Mouse (Mus musculus) heart, adult 8-10 months (tissue): ENCODE measurements around the gene AC124108.1. TPM values are rescaled to one million over a fixed set of nuclear protein-coding genes. Genes with fewer than 3 reads are reported as not detected.

ENCODE experiments used
- DNase-seq: peaks from one replicate; pipeline ENCODE4 v3.0.0; 2022; ENCODE audit warnings: low spot score
- total RNA-seq, 4 experiments: library from RNA; stranded (reverse); gene quantifications; 2 replicates each; pipeline ENCODE4 v1.2.4; 2022

Gene AC124108.1
- total RNA-seq, 4 experiments from 2014 or later, result 0.09 TPM; not detected in 3

DNA sequence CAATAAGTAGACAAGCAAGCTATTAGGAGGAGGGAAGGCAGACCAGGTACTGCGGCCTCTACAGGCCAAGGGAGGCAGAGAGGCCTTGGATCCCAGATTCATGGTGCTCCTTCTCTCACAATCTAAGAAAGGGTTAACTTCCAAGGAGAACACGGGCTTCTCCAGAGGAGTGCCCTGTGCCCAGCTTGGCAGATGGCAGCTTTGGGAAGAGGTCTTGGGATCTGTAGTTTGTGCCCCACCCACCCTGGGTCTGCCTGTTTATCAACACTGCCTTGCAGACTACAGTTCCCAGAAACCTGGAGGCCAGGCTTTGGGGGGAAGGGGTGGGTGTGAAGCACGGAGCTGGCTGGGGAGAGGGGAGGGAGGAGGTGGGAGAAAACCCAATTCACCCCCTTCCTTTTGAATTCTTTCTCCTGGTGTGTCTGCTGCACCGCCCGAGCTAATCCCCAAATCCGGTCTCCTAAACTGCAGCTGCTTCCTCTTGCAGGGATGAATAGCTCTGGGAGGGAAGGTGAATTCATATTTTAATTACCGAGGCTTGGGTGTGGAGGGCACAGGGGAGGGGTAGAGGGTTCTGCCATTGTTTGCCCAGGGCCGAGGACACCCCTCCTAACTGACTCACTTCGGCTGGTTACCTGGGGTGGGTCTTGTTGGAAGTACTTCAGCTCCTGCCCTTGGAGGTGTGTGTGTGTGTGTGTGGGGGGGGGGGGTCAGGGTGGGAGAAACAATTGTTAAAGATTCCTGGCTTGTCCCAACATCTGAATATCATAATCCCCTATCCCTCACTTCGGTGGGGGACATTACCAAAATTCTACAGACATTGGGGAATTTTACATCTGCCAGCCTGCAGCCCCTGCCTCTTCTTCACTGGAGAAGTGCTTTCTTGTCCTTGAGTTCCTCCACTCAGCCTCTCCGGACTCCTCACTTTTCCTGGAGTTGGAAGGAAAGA lies 9.6 kb downstream of the AC124108.1 start:
- DNase-seq, result no peak

DNA sequence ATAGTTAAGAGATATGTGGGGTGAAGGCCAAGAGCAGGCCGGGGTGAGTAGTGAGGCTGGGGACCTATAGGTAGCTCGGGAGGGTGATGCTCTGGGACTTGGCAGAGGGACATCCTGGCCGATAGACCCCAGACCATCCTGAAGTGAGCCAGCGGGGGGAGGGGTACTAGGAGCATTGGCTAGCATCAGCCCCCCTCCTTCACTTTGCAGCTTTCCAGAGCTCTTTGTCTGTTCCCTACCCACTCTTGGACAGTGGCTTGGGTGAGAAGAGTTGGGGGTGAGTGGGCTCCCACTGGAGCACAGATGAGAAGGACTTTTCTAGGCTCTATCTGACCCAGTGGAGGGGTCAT lies 10.2 kb downstream of the AC124108.1 start:
- no peak for DNase-seq

DNA sequence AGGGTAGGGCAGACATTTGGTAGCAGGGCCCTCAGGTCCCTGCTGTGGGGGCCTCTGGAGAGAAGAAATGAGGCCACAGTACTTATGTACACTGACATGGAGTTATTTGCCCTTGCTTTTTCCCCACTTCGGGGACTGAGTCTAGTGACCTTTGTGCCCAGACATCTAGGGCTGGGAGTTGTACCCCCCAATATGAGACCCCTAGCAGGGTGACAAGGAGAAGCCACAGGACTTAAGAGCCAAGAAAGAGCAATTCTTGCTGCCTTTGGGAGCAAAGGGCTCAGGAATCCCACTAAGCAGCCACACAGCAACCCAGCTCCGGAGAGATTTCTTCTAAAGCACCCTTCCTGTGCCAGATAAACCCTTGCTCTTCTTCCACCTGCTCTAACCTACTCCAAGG lies 10.7 kb downstream of the AC124108.1 start:
- no peak for DNase-seq

DNA sequence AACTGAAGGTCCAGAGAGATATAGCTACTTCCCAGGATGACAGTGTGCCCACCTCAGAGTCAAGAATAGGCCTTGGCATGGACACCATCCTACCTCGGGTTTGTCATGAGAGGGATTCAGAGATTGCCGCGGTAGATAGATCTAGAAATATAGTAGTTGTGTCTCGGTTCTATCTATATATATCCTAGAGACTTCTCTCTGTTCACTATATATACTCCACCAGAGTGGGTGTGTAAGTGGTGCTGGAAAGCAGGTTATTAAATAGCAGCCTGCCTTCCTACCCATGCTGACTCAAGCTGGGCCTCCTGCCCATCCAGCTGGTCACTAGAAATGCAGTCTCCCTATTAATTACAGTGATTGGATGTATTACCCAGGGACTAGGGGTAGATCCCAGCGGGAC lies 11.5 kb downstream of the AC124108.1 start:
- DNase-seq, result no peak

DNA sequence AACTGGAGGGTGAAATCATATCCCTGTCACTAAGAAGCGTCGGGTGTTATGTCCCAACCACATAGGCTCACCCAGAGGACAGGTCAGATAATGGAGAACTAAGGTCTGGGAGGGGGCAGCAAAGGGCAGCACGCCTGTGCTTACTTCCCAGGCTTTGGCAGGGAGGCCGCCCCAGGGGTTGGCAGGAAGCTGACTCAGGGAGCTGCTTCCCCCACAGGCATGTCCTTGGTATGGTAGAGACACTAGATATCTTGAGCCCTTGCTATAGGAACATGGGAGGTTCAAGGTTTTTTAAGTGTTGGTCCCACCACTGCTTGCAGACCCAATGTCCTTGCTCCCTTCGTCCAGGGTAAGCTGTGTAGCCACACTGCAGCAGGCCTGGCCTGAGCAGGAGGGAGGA lies 14.7 kb downstream of the AC124108.1 start:
- DNase-seq, result no peak

DNA sequence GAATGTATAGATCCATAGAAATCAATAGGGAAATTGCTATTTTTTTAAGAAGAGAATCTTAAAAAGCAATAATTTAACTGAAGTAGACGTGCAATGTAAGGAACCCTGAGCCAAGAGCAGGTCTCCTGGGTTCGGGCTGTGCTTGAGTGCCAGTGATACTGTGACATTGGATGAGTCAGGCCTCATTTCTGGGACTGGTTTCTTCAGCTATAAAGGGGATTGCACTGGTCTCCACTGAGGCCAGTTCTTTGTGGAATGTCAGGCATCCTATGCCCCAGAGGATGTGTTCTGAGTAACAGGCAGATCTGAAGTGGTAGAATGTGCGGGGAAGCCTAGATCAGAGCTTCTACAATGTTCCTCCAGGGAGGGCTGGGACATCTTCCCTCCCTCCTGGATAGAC lies 15.6 kb downstream of the AC124108.1 start:
- no peak for DNase-seq

DNA sequence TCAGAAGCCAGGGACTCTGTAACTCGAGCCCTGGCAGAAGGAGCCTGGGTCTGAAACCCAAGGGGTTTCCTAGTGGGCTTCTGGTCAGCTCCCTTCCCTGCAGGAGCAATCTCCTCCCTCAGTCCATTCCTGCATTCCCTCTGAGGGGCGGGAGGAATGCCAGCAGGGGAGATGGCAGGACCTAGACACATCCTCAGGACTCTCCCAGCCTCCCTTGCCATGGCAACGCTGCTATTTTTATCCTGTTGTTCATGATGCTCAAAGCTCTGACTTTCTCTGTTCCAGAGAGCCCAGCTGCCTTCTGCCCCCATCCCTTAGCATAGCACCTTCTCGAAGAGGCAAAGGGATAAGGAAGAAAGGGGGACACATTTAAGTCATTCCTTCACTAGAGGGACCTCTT lies 16.9 kb downstream of the AC124108.1 start:
- DNase-seq, result no peak

DNA sequence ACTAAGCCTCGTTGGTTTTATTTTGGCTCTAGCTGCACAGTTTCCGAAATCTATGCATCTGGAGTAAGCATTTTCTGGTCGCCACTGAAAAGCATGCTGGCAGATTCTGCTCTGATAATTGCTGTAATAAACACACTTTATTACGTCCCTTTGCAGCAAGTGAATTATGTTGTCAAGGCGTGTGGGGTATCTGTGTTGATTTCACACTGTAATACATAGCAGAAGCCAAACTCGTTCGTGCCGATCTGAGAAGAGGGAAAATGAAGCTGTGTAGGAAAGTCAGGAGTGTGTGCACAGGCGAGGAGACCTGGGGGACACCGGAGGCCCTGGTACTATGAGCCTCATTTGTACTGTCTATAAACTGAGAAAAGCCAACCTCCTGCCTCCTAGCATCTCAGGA lies 18.1 kb downstream of the AC124108.1 start:
- no peak for DNase-seq

DNA sequence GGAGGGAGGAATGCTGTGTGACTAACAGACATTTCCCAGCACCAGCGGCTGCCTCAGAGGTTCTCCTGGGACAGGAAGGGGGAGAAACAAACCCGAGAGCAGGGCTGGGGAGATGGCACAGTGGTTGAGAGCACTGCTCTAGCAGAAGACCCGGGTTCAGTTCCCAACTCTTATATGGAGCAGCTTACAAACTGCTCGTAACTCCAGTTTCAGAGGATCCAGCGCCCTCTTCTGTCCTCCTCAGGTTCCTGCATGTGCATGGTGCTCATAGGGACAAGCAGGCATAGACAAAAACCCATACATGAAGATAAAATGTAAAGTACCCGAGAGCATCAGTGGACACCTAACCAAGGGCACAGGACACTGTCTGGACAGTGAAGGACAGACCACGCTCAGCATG lies 19.7 kb downstream of the AC124108.1 start:
- no peak for DNase-seq

DNA sequence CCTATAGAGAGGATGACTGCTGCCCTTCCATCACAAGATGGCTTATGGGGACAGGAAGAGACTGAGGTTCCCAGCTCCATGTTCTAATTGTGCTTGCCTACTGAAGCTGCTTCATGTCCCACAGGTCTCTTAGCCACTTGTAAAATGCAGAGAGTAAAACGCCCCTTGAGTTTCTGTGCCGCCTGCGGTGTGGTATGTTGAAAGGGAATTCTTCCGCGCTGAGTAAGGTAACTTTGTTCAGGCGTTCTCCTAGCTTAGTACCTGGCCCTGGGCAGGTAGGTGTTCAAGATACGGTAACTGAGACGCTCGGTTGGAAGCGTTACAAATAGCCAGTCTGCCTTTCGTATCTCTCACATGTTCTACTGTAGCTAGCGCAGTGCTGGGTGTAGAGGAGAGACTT lies 20.4 kb downstream of the AC124108.1 start:
- no peak for DNase-seq

DNA sequence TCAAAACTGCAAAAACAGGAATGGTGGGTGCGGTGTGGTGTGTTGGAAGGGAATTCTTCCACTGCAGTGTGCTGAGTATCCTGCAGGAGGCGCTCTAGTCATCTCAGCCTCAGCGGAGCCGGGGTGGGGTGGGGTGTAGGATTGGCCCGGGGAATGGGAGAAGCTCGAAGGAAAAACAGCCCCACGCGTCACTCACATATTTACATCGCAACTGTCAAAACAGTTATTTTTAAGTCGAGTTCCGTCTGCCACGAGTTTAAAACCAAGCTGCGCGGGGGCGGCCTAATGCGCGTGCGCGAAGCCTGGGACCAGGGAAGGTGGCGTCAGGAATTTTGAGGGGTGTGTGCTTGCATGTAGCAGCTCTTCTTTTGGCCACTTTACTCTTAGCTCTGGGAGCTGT lies 21.0 kb downstream of the AC124108.1 start:
- peak; percentile 49 for DNase-seq

DNA sequence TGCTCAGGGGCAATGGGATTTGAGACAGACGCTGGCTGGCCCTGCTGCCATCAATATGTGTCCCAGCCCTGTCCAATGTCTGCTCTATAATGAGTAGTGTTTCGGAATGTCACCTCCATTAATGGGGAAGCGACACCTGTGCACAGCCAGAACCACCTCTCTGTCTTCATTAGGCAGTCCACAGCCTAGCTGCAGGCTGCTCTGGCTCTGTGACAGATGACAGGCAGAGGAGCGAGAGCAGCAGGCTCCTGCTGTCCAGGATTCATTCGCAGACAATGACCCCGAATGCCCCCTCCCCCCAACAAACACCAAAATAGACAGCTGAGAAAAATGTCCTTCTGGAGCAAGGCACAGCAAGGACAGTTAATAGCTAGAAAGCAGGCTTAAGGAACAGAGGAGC lies 21.8 kb downstream of the AC124108.1 start:
- no peak for DNase-seq

DNA sequence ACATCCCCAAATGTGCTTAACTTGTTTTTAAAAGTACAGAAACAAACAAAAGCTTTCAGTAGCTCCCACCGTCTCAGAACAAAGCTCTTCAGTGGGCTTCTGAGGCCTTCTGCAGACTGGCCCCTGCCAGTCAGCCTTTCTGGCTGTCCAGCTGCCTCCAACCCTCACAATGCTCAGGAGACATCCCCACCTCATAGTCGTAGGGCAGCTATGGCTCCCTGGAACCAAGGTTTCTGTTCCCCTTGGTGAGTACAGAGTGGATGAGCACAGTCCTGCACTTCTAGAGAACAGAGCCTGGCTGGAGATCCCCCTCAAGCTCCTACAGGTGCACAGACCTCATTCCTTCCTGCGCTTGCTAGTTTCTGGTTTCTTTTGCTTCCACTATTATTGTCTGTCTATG lies 25.0 kb downstream of the AC124108.1 start:
- no peak for DNase-seq

DNA sequence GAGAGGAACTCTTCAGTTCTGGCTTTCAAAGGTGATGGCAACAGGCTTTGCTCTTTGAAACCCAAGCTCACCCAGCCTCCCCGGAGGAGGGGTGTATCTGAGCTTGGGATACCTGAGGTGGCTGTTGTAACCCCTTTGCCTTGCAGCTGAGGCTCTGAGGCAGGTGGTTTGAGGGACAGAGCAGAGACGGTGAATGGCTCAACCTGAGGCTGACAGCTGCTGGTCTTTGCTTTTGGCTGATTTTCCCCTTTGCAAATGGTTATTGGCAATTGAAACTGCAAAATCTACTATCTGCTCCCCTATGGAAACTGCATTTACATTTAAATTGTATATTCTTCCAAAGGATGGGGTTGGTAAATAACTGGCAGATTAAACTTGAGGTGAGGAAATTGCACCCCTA lies 30.4 kb downstream of the AC124108.1 start:
- no peak for DNase-seq

DNA sequence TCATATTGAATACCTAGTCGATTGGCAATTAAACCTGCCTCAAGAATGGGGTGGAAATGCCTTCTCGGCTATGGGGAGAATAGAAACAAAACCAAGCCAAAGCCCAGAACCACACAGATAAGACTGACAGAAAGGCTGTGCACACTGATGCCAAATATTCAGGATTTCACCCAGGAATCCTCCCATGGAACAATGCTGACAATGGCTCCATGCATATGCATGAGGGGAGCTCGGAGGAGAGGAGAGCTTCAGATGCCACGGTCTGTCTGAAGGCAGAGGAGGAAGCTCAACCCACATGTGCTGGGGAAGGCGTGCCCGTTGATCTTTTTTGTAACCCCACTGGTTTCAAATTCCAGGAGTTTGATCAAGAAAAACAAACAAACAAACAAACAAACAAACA lies 30.9 kb downstream of the AC124108.1 start:
- no peak for DNase-seq

DNA sequence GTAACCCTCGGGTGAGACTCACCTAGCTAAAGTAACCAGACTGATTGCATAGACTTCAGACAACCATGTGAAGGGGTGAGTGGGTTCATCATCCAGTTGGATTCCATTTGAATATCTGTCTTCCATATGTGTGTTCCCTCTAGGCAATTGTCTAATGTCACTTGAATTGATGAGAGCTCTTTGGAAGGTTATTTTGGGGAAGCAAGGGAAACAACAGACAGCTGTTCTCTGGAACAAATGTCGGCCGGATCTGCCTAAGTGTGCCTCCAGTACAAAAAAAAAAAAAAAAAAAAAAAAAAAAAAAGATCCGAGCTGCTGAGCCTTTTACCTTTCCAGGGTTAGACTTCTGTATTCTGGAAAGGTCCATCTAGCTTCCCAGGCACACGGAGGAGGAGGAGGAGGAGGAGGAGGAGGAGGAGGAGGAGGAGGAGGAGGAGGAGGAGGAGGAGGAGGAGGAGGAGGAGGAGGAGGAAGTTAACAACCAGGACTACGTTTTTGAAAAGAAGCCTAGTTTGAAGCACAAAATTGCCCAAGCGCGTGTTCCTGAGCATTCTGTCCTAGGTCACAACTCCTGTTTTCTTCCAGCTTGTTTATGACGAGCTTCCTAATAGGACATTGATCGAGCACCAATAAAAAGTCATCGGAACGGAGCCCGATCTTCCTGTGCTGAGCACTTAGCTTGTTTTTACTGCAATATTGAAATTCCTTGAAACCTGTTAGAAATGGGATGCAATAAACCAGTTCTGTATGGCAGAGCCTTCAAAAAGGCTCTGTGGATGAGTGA lies 35.2 kb downstream of the AC124108.1 start:
- no peak for DNase-seq

DNA sequence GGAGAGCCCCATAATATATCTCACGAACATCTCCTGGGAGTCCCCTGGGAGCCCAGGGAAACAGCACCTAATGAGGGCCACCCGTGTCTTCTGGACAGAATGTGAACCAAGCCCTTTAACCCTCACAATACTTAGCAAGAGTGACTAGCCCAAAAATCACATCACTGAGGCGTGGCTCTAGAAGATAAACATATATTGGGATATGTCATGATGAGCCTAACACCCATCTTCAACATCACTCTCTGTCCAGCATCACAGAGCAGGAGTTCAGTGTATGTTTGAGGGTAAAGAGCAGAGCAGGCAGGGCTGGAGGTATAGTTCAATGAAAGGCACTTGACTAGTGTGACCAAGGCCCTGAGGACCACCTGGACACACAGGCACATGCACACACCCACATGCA lies 38.4 kb downstream of the AC124108.1 start, which contains the start of gene Gm10188:
Gene Gm10188, minus strand, starts transcription at position 101 of the 400 bp plus-strand sequence.
- no peak for DNase-seq

DNA sequence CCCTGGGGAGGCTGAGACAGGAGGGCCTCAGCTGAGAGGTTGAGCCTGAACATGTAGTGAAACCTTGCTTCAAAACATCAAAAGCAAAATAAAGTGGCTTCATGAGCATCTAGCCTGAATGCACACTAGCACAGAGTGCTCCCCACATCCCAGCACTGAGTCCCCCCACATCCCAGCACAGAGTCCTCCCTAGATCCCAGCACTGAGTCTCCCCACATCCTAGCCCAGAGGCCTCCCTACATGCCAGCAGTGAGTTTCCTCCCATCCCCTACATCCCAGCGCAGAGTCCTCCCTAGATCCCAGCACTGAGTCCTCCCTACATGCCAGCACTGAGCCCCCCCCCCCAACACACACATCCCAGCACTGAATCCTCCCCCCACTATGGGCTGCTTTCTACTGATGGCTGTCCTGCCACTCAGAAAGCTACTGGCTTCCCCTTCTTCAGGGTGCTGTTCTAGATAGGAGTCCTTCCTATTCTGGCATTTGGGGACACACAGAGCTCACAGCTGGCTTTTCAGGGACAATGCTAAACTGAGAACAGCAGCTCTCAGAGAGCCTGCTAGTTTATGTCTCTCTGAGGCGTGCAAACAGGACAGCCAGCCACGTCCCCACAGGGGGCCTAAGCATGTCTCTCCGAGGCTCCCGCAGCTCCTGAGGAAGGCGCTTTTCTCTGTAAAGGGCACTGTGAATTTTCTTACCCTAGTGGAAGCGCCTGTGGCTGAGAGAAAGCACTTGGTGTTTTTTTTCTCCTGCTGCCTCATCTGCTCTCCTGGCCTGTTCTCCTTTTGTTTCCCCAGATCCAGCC lies 40.4 kb downstream of the AC124108.1 start:
- no peak for DNase-seq

DNA sequence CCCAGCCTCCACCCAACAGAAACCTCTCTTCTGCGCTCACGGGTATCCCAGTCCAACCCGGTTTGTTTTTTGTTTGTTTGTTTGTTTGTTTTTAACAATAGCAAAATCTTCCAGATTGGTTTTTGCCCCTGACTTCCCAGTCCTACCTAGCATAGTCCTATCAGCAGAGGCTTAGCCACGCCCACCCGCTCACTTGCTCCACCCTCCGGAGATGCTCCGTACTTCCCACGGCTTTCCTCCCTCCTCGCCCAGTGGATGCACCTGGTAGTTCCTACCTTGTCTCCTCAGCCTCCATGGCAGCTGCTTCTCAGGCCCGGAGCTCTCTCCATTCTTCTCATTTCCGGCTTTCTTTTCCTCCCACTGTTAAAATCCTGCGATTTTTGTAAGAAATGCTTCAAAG lies 42.3 kb downstream of the AC124108.1 start:
- no peak for DNase-seq

DNA sequence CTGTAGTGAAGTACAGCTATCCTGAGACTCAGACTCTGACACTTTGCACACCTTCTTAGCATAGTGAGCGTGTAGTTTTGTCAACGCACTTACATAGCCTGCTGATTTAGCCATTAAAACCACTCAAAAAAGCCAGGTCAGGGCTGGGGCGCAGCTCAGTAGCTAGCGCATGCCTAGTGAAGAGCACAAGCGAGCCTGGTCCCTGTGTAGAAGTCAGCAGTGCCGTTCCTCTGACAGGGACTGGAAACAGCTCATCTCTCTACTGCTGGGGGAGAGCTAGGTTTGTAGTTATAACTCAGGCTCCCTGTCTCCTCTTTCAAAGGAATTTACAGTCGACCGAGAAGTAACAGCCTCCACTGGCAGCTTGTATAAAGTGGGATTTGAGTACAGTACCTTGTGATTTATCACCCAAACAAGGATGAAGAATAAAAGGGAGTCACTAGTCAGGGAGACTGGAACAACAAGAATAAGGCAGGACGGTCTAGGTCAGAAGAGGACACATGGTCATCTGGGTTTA lies 43.6 kb downstream of the AC124108.1 start:
- no peak for DNase-seq

DNA sequence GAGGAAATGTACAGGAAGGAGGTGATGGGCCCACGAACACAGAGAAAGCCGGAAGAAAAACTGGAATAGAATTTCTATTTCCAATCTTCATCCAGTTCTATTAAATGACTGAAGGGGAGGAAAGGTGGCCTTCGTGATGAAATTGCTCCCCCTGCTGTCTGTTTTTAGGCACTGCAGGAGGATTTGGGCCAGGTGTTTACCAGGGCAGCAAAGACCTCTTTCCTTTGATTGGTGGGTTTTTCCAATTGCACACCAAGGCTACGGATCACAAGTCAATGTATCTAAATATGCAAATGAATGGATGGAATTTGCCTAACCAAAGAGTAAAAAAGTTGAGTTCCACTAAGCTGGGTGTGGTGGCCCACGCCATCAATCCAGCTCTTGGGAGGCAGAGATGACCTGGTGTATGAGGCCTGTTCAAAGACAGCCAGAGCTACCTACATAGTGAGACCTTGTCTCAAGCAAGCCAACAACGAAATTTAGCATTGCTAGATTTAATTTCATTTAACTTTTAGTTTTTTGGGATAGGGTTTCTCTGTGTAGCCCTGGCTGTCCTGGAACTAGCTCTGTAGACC lies 46.4 kb downstream of the AC124108.1 start:
- peak; percentile 48 for DNase-seq
